9 mouse cellular contexts compared by ENCODE assay signal in the genomic region with DNA sequence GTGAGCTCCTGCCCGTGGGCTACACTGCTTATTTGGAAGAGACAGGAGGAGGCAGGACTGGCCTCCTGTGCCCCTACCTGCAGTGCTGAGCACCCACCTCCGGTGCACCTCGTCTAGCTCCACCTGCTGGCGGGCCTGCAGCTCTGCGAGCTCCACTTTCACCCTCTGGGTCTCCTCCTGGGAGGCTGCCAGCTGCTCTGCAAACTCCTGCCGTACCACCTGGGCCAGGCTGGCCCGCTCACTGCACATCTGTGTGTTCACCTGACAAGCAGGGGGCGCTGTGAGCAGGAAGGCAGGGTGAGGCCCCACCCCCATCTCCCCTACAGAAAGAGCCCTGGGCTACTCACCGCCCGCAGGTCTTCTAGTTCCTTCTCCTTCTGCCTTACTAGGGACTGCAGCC. TPM values are rescaled to one million over a fixed set of nuclear protein-coding genes. Genes with fewer than 3 reads are reported as not detected.
DNase-seq lines count a peak whose midpoint lies in the region; ATAC-seq lines count a peak whose summit lies in the region.
"Had no signal": no experiment of that assay in that cellular context is flagged by ENCODE, and none has a peak within 500 bp of the region (broad histone marks: within the 10 kb centered on the region; RNA-seq: fewer than 3 reads in every experiment).

No protein-coding gene starts in this region.

- H3K9me3 ChIP-seq in hindbrain, embryonic 11.5 days (ENCODE audit: control insufficient read depth, low read length): no peaks in the 10 kb centered on the region
- no peaks in the 10 kb centered on the region for H3K9me3 ChIP-seq in hindbrain, embryonic 16.5 days (ENCODE audit: control insufficient read depth, low read length)
- H3K9me3 ChIP-seq in heart, embryonic 11.5 days (replicated peaks; ENCODE audit: control insufficient read depth, low read length): no peaks in the 10 kb centered on the region
- no peaks in the 10 kb centered on the region for H3K9me3 ChIP-seq in midbrain, embryonic 11.5 days (ENCODE audit: control insufficient read depth, low read length)
- H3K9me3 ChIP-seq: megakaryocyte, embryonic 14.5 days had no signal

- H3K9ac ChIP-seq in hindbrain, embryonic 11.5 days (ENCODE audit: low read depth, low read length): no peak overlapping the region
- no peak overlapping the region for H3K9ac ChIP-seq in hindbrain, embryonic 16.5 days (ENCODE audit: low read depth, low read length)
- H3K9ac ChIP-seq in heart, embryonic 11.5 days (ENCODE audit: low read depth, low read length): peak overlapping the region; percentile 58
- H3K9ac ChIP-seq in midbrain, embryonic 11.5 days (ENCODE audit: low read length): no peak overlapping the region

- H3K27ac ChIP-seq in hindbrain, embryonic 11.5 days (ENCODE audit: low read depth, low read length): no peak overlapping the region
- no peak overlapping the region; the same call in 1 of the 2 replicates for H3K27ac ChIP-seq in hindbrain, embryonic 16.5 days (ENCODE audit: low read depth, low read length)
- no peak overlapping the region for H3K27ac ChIP-seq in heart, embryonic 11.5 days (ENCODE audit: low read depth, low read length)
- no peak overlapping the region for H3K27ac ChIP-seq in midbrain, embryonic 11.5 days (ENCODE audit: low read depth, low read length)

- H3K36me3 ChIP-seq in hindbrain, embryonic 11.5 days (ENCODE audit: control insufficient read depth, insufficient read depth, low read length): peaks cover 3% of the 10 kb centered on the region; the same call in 1 of the 2 replicates
- H3K36me3 ChIP-seq in hindbrain, embryonic 16.5 days (ENCODE audit: control insufficient read depth, insufficient read depth, low read length): peaks cover 12% of the 10 kb centered on the region
- H3K36me3 ChIP-seq in heart, embryonic 11.5 days (ENCODE audit: control insufficient read depth, insufficient read depth, low read length): peaks cover 9% of the 10 kb centered on the region; the same call in 1 of the 2 replicates
- H3K36me3 ChIP-seq in midbrain, embryonic 11.5 days (ENCODE audit: control insufficient read depth, insufficient read depth, low read length): peaks cover 13% of the 10 kb centered on the region

- H3K4me1 ChIP-seq in hindbrain, embryonic 11.5 days (replicated peaks; ENCODE audit: control insufficient read depth, insufficient read depth, low read length): no peaks in the 10 kb centered on the region
- H3K4me1 ChIP-seq in hindbrain, embryonic 16.5 days (ENCODE audit: control insufficient read depth, insufficient read depth, low read depth, low read length): no peaks in the 10 kb centered on the region; the same call in none of the 2 replicates
- peaks cover 7% of the 10 kb centered on the region; the same call in 1 of the 2 replicates for H3K4me1 ChIP-seq in heart, embryonic 11.5 days (ENCODE audit: control insufficient read depth, insufficient read depth, low read length)
- no peaks in the 10 kb centered on the region for H3K4me1 ChIP-seq in midbrain, embryonic 11.5 days (ENCODE audit: control insufficient read depth, insufficient read depth, low read length)

- 0 out of 2 replicates have a peak, but pooled peaks cover under 1% of the 10 kb centered on the region for H3K27me3 ChIP-seq in hindbrain, embryonic 11.5 days (ENCODE audit: control insufficient read depth, insufficient read depth, low read length)
- no peaks in the 10 kb centered on the region for H3K27me3 ChIP-seq in hindbrain, embryonic 16.5 days (replicated peaks; ENCODE audit: control insufficient read depth, insufficient read depth, low read length)
- no peaks in the 10 kb centered on the region for H3K27me3 ChIP-seq in heart, embryonic 11.5 days (ENCODE audit: control insufficient read depth, insufficient read depth, low read length)
- H3K27me3 ChIP-seq in midbrain, embryonic 11.5 days (ENCODE audit: control insufficient read depth, insufficient read depth, low read length): no peaks in the 10 kb centered on the region

- no peak overlapping the region for H3K4me3 ChIP-seq in hindbrain, embryonic 11.5 days (ENCODE audit: low read depth, low read length)
- no peak overlapping the region for H3K4me3 ChIP-seq in hindbrain, embryonic 16.5 days (ENCODE audit: low read length)
- no peak overlapping the region for H3K4me3 ChIP-seq in heart, embryonic 11.5 days (ENCODE audit: low read depth, low read length)
- no peak overlapping the region for H3K4me3 ChIP-seq in midbrain, embryonic 11.5 days (ENCODE audit: low read depth, low read length)
- H3K4me3 ChIP-seq: megakaryocyte, embryonic 14.5 days had no signal

- H3K4me2 ChIP-seq in hindbrain, embryonic 11.5 days (replicated peaks; ENCODE audit: low read depth, low read length): no peak overlapping the region
- no peak overlapping the region for H3K4me2 ChIP-seq in hindbrain, embryonic 16.5 days (ENCODE audit: low read length)
- peak overlapping the region; percentile 49 for H3K4me2 ChIP-seq in heart, embryonic 11.5 days
- no peak overlapping the region for H3K4me2 ChIP-seq in midbrain, embryonic 11.5 days

- no peak for ATAC-seq in hindbrain, embryonic 11.5 days (ENCODE audit: low FRiP score)
- no peak for ATAC-seq in hindbrain, embryonic 16.5 days
- no peak for ATAC-seq in heart, embryonic 11.5 days (replicated peaks; ENCODE audit: insufficient number of reproducible peaks, low FRiP score, low TSS enrichment)
- peak; percentile 36; the same call in 1 of the 2 replicates for ATAC-seq in midbrain, embryonic 11.5 days (ENCODE audit: low FRiP score)

- peak; percentile 60 for DNase-seq in hindbrain, embryonic 11.5 days (ENCODE audit: low spot score)
- DNase-seq in ES-CJ7 (ENCODE audit: low read depth, low spot score): peak; percentile 95
- DNase-seq in cerebellum, adult 9-11 months: peak; percentile 76
- peak; percentile 78 to 84 for DNase-seq in kidney, postnatal 25 days
- DNase-seq in midbrain, embryonic 11.5 days (ENCODE audit: low spot score, missing footprints): peak; percentile 90
- DNase-seq in thymus, adult 18-20 months: peak; percentile 23 to 36

- 45% methylated on average over 10 of the region's 10 CpGs for WGBS in hindbrain, embryonic 11.5 days
- WGBS in hindbrain, embryonic 16.5 days: 32% methylated on average over 10 of the region's 10 CpGs
- 25% methylated on average over 10 of the region's 10 CpGs for WGBS in heart, embryonic 11.5 days (ENCODE audit: insufficient replicate concordance)
- 44% methylated on average over 10 of the region's 10 CpGs for WGBS in midbrain, embryonic 11.5 days

RNA-seq across cellular contexts. Expression of a gene that starts 18.3 kb away (rescaled TPM):
- polyA plus RNA-seq in hindbrain, embryonic 11.5 days (2014; fragmentation: Nextera tagmentation; extraction: Ambion mirVana): 1.9 TPM in 2 replicates
- 35.6 and 46.6 TPM in 2 replicates for polyA plus RNA-seq in hindbrain, embryonic 16.5 days (2015; fragmentation: Nextera tagmentation; extraction: Ambion mirVana)
- polyA plus RNA-seq in heart, embryonic 11.5 days (2014; fragmentation: Nextera tagmentation; extraction: Ambion mirVana): 0.24 and 0.35 TPM in 2 replicates
- polyA plus RNA-seq in midbrain, embryonic 11.5 days (2014; fragmentation: Nextera tagmentation; extraction: Ambion mirVana): 1.3 TPM in 2 replicates

RNA-seq across cellular contexts. Expression of a gene that starts 21.3 kb away (rescaled TPM):
- 24.2 and 24.6 TPM in 2 replicates for polyA plus RNA-seq in hindbrain, embryonic 11.5 days (2014; fragmentation: Nextera tagmentation; extraction: Ambion mirVana)
- 24.2 and 27.3 TPM in 2 replicates for polyA plus RNA-seq in hindbrain, embryonic 16.5 days (2015; fragmentation: Nextera tagmentation; extraction: Ambion mirVana)
- polyA plus RNA-seq in heart, embryonic 11.5 days (2014; fragmentation: Nextera tagmentation; extraction: Ambion mirVana): 15.1 and 16.0 TPM in 2 replicates
- polyA plus RNA-seq in midbrain, embryonic 11.5 days (2014; fragmentation: Nextera tagmentation; extraction: Ambion mirVana): 24.9 and 28.9 TPM in 2 replicates

RNA-seq across cellular contexts. Expression of a gene that starts 33.2 kb away (rescaled TPM):
- polyA plus RNA-seq in hindbrain, embryonic 11.5 days (2014; fragmentation: Nextera tagmentation; extraction: Ambion mirVana): 16.9 and 17.6 TPM in 2 replicates
- 20.5 and 22.9 TPM in 2 replicates for polyA plus RNA-seq in hindbrain, embryonic 16.5 days (2015; fragmentation: Nextera tagmentation; extraction: Ambion mirVana)
- polyA plus RNA-seq in heart, embryonic 11.5 days (2014; fragmentation: Nextera tagmentation; extraction: Ambion mirVana): 14.6 and 18.9 TPM in 2 replicates
- 12.3 and 14.2 TPM in 2 replicates for polyA plus RNA-seq in midbrain, embryonic 11.5 days (2014; fragmentation: Nextera tagmentation; extraction: Ambion mirVana)

RNA-seq across cellular contexts. Expression of a gene that starts 33.4 kb away (rescaled TPM):
- 62.8 and 67.5 TPM in 2 replicates for polyA plus RNA-seq in hindbrain, embryonic 11.5 days (2014; fragmentation: Nextera tagmentation; extraction: Ambion mirVana)
- 47.1 and 62.7 TPM in 2 replicates for polyA plus RNA-seq in hindbrain, embryonic 16.5 days (2015; fragmentation: Nextera tagmentation; extraction: Ambion mirVana)
- 83.2 and 83.4 TPM in 2 replicates for polyA plus RNA-seq in heart, embryonic 11.5 days (2014; fragmentation: Nextera tagmentation; extraction: Ambion mirVana)
- polyA plus RNA-seq in midbrain, embryonic 11.5 days (2014; fragmentation: Nextera tagmentation; extraction: Ambion mirVana): 58.4 and 61.3 TPM in 2 replicates

Comparison
In these comparisons a context has a peak if more than half of its experiments do, and no peak if none do; other contexts are left out.
1. RNA of a gene that starts 18.3 kb away (polyA plus RNA-seq): 35.6 to 46.6 TPM in hindbrain, embryonic 16.5 days; 1.9 TPM in hindbrain, embryonic 11.5 days, 1.3 TPM in midbrain, embryonic 11.5 days and 0.24 to 0.35 TPM in heart, embryonic 11.5 days; every median in the first group is over 10 times any median in the second.
2. DNase-seq: peak in every context shown above with its lines; median percentile 95 in ES-CJ7; 90 in midbrain, embryonic 11.5 days; 81 in kidney, postnatal 25 days; 76 in cerebellum, adult 9-11 months; 60 in hindbrain, embryonic 11.5 days; 30 in thymus, adult 18-20 months.